Mouse (Mus musculus) adrenal gland, postnatal 4 days (tissue): ENCODE measurements around the gene Mipol1. TPM values are rescaled to one million over a fixed set of nuclear protein-coding genes. Genes with fewer than 3 reads are reported as not detected.
"Not testable (repeated sequence)": the region's sequence is repeated elsewhere in the genome, so short reads cannot be mapped to it uniquely, and the experiment has no call there.

ENCODE experiments used
- DNase-seq, 2 experiments: peaks; one replicate each; pipeline ENCODE4 v3.0.0; 2021 to 2022; ENCODE audit warnings: low spot score in 2 of 2, mixed read lengths in 2 of 2
- total RNA-seq, 2 experiments: library from RNA; stranded (reverse); gene quantifications; 2 replicates each; pipeline ENCODE4 v1.2.3; 2021

Gene Mipol1
- total RNA-seq, 2 experiments from 2014 or later = 11.1 to 12.6 TPM

GRCm38 (mm10) chr12:57413833-57414232, 183.6 kb downstream of the Mipol1 start:
- DNase-seq = no peak

GRCm38 (mm10) chr12:57424902-57425301, 194.7 kb downstream of the Mipol1 start:
- no peak for DNase-seq

GRCm38 (mm10) chr12:57428243-57428642, 198.0 kb downstream of the Mipol1 start:
- no peak for DNase-seq

GRCm38 (mm10) chr12:57428767-57429166, 198.5 kb downstream of the Mipol1 start:
- no peak for DNase-seq

- not testable (repeated sequence) for DNase-seq
Observed at GRCm38 (mm10) chr12:57436939-57437659, 206.9 kb downstream of the Mipol1 start.

- DNase-seq = no peak
Observed at GRCm38 (mm10) chr12:57444281-57444903, 214.2 kb downstream of the Mipol1 start.

GRCm38 (mm10) chr12:57447331-57447730, 217.1 kb downstream of the Mipol1 start:
- no peak for DNase-seq

GRCm38 (mm10) chr12:57449299-57449698, 219.1 kb downstream of the Mipol1 start:
- DNase-seq = no peak

GRCm38 (mm10) chr12:57450017-57450583, 219.9 kb downstream of the Mipol1 start:
- no peak for DNase-seq

- DNase-seq = no peak
Observed at GRCm38 (mm10) chr12:57456911-57457310, 226.7 kb downstream of the Mipol1 start.

- no peak for DNase-seq
Observed at GRCm38 (mm10) chr12:57457339-57457738, 227.1 kb downstream of the Mipol1 start.

GRCm38 (mm10) chr12:57464520-57465334, 234.5 kb downstream of the Mipol1 start:
- DNase-seq = no peak

GRCm38 (mm10) chr12:57471786-57472185, 241.6 kb downstream of the Mipol1 start:
- no peak for DNase-seq

- DNase-seq = no peak
Observed at GRCm38 (mm10) chr12:57476876-57477275, 246.6 kb downstream of the Mipol1 start.

GRCm38 (mm10) chr12:57481823-57482222, 251.6 kb downstream of the Mipol1 start:
- DNase-seq = no peak

- DNase-seq = no peak
Observed at GRCm38 (mm10) chr12:57496347-57497119, 266.3 kb downstream of the Mipol1 start.

GRCm38 (mm10) chr12:57500246-57500645, 270.0 kb downstream of the Mipol1 start:
- no peak for DNase-seq

GRCm38 (mm10) chr12:57505329-57505728, 275.1 kb downstream of the Mipol1 start:
- no peak for DNase-seq

- no peak for DNase-seq
Observed at GRCm38 (mm10) chr12:57508938-57509337, 278.7 kb downstream of the Mipol1 start.

- no peak for DNase-seq
Observed at GRCm38 (mm10) chr12:57509726-57510125, 279.5 kb downstream of the Mipol1 start.

- no peak for DNase-seq
Observed at GRCm38 (mm10) chr12:57511127-57511526, 280.9 kb downstream of the Mipol1 start.
